Mouse (Mus musculus): Measurements from ENCODE around the gene Tsga10ip.

The Tsga10ip gene

DNA sequence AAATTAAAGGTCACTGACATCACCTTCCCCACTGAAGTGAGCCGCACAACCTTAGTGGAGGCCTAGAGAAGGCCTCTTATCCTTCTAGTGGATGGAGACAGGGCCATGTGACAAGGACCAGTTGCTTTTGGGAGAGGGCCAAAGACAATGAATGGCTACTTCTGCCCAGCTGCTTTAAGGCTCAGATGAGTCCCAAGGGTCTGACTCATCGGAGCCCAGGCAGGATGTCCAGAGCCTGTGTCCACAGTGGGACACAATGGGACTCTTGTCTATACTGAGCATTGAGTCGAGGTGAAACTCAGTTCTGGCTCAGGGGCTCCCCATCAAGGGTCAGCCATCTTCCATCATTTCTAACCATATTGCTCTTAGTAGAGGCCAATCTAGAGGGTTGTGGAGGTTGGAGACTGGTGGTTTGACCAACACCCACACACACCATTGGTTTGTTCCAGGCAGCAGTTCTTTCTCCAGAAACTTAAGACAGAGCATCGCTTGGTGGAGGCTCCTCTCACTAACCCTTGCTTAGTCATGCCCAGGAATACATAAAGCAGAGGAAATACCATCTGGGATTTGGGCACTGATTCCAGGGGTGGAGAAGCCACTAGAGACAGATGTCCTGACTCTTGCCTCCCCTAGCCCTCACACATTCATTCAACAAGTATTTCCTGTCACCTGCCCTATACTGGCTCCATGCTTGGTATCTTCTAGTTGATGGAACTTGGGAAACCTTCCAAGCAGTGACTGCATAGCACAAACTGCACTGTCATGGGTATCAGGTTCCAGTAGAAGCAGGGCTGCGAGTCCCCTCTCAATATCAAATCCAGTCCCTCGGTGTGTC, 56.8 kb downstream of the Tsga10ip start:
- DNase-seq (ENCODE audit: low spot score in 2 of 2), result no peak

- DNase-seq (ENCODE audit: low spot score in 2 of 2), result no peak
Observed at GRCm38 (mm10) chr19:5341360-5341759, 61.0 kb downstream of the Tsga10ip start.

Data from spleen, postnatal 36 days (tissue).